8 mouse cellular contexts compared by ENCODE assay signal in the genomic region with DNA sequence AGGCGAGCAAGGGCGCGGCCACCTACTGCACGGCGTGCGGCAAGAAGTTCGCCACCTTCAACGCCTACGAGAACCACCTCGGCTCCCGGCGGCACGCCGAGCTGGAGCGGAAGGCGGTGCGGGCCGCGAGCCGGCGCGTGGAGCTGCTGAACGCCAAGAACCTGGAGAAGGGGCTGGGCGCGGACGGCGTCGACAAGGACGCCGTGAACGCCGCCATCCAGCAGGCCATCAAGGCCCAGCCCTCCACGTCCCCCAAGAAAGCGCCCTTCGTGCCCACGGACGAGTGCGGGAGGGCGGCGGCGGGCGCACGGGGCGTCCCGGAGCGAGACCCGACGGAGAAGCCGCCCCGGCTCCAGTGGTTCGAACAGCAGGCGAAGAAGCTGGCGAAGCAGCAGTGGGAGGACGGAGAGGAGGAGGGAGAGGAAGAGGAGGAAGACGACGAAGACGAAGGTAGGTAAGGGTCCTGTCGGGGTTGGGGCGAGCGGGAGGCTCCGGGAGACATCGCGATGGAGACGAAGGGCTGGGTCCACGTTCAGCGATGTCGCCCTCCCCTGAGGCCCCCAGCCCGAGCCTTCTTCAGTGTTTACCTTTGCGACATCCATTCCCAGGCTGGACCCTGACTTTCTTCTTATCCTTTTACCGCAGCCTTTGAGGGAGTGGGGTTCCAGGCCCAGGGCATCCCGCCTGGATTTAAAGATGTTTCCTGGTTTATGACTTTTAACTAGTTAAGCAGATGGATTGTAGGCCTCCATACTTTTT. TPM values are rescaled to one million over a fixed set of nuclear protein-coding genes. Genes with fewer than 3 reads are reported as not detected.
A peak's percentile ranks its signal among the peaks of the same experiment; 100 is the strongest.
DNase-seq lines count a peak whose midpoint lies in the region; ATAC-seq and TF ChIP-seq lines count a peak whose summit lies in the region.

No protein-coding gene starts in this region.

- peak overlapping the region; percentile 86 to 88 for H3K4me3 ChIP-seq in heart, embryonic 14.5 days (ENCODE audit: control insufficient read depth in 1 of 2, insufficient read depth in 1 of 2, low read depth in 1 of 2, low read length in 2 of 2)
- H3K4me3 ChIP-seq in ES-Bruce4 (ENCODE audit: low read depth, low read length) = peak overlapping the region; percentile 83
- H3K4me3 ChIP-seq in embryonic facial prominence, embryonic 14.5 days (ENCODE audit: low read depth, low read length) = peak overlapping the region; percentile 98
- H3K4me3 ChIP-seq in intestine, embryonic 15.5 days (replicated peaks) = peak overlapping the region; percentile 80
- peak overlapping the region; percentile 99 for H3K4me3 ChIP-seq in midbrain, embryonic 12.5 days

- no peak for TF ChIP-seq EP300 in ES-Bruce4 (IDR thresholded peaks at IDR 0.05; ENCODE audit: insufficient read depth, low read depth, low read length)

- no peak for DNase-seq in heart, adult 8-10 months (ENCODE audit: low spot score)
- DNase-seq in embryonic facial prominence, embryonic 14.5 days (ENCODE audit: low spot score) = no peak
- DNase-seq in urinary bladder, postnatal 25 days (ENCODE audit: low spot score) = no peak
- no peak for DNase-seq in urinary bladder, postnatal 14 days (ENCODE audit: low spot score)

- H3K4me1 ChIP-seq in heart, embryonic 14.5 days (ENCODE audit: control insufficient read depth in 2 of 2, insufficient read depth in 2 of 2, low read length in 2 of 2) = peaks cover 2 to 14% of the 10 kb centered on the region in 2 experiments; a peak in 2 of 4 replicates
- no peaks in the 10 kb centered on the region for H3K4me1 ChIP-seq in ES-Bruce4 (ENCODE audit: control insufficient read depth, insufficient read depth, low read length)
- H3K4me1 ChIP-seq in embryonic facial prominence, embryonic 14.5 days (ENCODE audit: control insufficient read depth, insufficient read depth, low read length) = peaks cover 10% of the 10 kb centered on the region; the same call in 1 of the 2 replicates
- H3K4me1 ChIP-seq in intestine, embryonic 15.5 days (replicated peaks) = peaks cover 8% of the 10 kb centered on the region
- H3K4me1 ChIP-seq in midbrain, embryonic 12.5 days = peaks cover 15% of the 10 kb centered on the region

- ATAC-seq in heart, embryonic 14.5 days (ENCODE audit: insufficient number of reproducible peaks, insufficient read depth, low FRiP score, low read depth) = no peak; the same call in 1 of the 2 replicates
- ATAC-seq in embryonic facial prominence, embryonic 14.5 days (ENCODE audit: low read depth) = no peak; the same call in 1 of the 2 replicates
- ATAC-seq in intestine, embryonic 15.5 days = peak; percentile 7
- no peak for ATAC-seq in midbrain, embryonic 12.5 days (ENCODE audit: low FRiP score, low read depth)

- peak overlapping the region; percentile 65 to 89 for H3K27ac ChIP-seq in heart, embryonic 14.5 days (replicated peaks in 1 of 2; ENCODE audit: control insufficient read depth in 1 of 2, insufficient read depth in 1 of 2, low read depth in 2 of 2, low read length in 2 of 2)
- no peak overlapping the region for H3K27ac ChIP-seq in ES-Bruce4 (ENCODE audit: insufficient read depth, low read length)
- H3K27ac ChIP-seq in embryonic facial prominence, embryonic 14.5 days (replicated peaks; ENCODE audit: low read depth, low read length) = peak overlapping the region; percentile 92
- peak overlapping the region; percentile 93 for H3K27ac ChIP-seq in intestine, embryonic 15.5 days
- peak overlapping the region; percentile 87 for H3K27ac ChIP-seq in midbrain, embryonic 12.5 days (replicated peaks)

- H3K9ac ChIP-seq in heart, embryonic 14.5 days (ENCODE audit: low read length) = peak overlapping the region; percentile 95
- peak overlapping the region; percentile 82 for H3K9ac ChIP-seq in ES-Bruce4 (ENCODE audit: low read depth, poor library complexity, severe bottlenecking)
- H3K9ac ChIP-seq in embryonic facial prominence, embryonic 14.5 days (ENCODE audit: low read depth, low read length) = peak overlapping the region; percentile 92
- peak overlapping the region; percentile 91 for H3K9ac ChIP-seq in intestine, embryonic 15.5 days
- peak overlapping the region; percentile 85 for H3K9ac ChIP-seq in midbrain, embryonic 12.5 days (replicated peaks)

- H3K4me2 ChIP-seq in heart, embryonic 14.5 days (ENCODE audit: low read length) = peak overlapping the region; percentile 94
- H3K4me2 ChIP-seq in embryonic facial prominence, embryonic 14.5 days (ENCODE audit: low read depth, low read length) = peak overlapping the region; percentile 81
- H3K4me2 ChIP-seq in intestine, embryonic 15.5 days (replicated peaks) = peak overlapping the region; percentile 65
- H3K4me2 ChIP-seq in midbrain, embryonic 12.5 days (replicated peaks) = peak overlapping the region; percentile 97

- under 1% methylated on average over 65 of the region's 71 CpGs for WGBS in heart, embryonic 14.5 days
- 0% methylated on average over 46 of the region's 71 CpGs for WGBS in embryonic facial prominence, embryonic 14.5 days
- under 1% methylated on average over 71 of the region's 71 CpGs for WGBS in intestine, embryonic 15.5 days
- under 1% methylated on average over 68 of the region's 71 CpGs for WGBS in midbrain, embryonic 12.5 days

- peaks cover 39% of the 10 kb centered on the region for H3K36me3 ChIP-seq in heart, embryonic 14.5 days (ENCODE audit: control insufficient read depth, insufficient read depth, low read length)
- H3K36me3 ChIP-seq in ES-Bruce4 (ENCODE audit: control insufficient read depth, insufficient read depth, low read length, poor library complexity, severe bottlenecking) = peaks cover 27% of the 10 kb centered on the region
- peaks cover 32% of the 10 kb centered on the region for H3K36me3 ChIP-seq in embryonic facial prominence, embryonic 14.5 days (ENCODE audit: control insufficient read depth, insufficient read depth, low read length)
- H3K36me3 ChIP-seq in intestine, embryonic 15.5 days = peaks cover 6% of the 10 kb centered on the region
- H3K36me3 ChIP-seq in midbrain, embryonic 12.5 days = peaks cover 26% of the 10 kb centered on the region

- TF ChIP-seq POLR2A in ES-Bruce4 (IDR thresholded peaks at IDR 0.05; ENCODE audit: insufficient read depth, low read length) = no peak

- H3K27me3 ChIP-seq in heart, embryonic 14.5 days (ENCODE audit: control insufficient read depth, insufficient read depth, low read length) = no peaks in the 10 kb centered on the region
- no peaks in the 10 kb centered on the region for H3K27me3 ChIP-seq in ES-Bruce4 (ENCODE audit: control insufficient read depth, insufficient read depth, low read length, poor library complexity, severe bottlenecking)
- H3K27me3 ChIP-seq in embryonic facial prominence, embryonic 14.5 days (replicated peaks; ENCODE audit: control insufficient read depth, insufficient read depth, low read length) = no peaks in the 10 kb centered on the region
- H3K27me3 ChIP-seq in intestine, embryonic 15.5 days (replicated peaks) = no peaks in the 10 kb centered on the region
- H3K27me3 ChIP-seq in midbrain, embryonic 12.5 days = no peaks in the 10 kb centered on the region

- no peak for TF ChIP-seq CTCF in ES-Bruce4 (IDR thresholded peaks at IDR 0.05; ENCODE audit: low read depth, low read length)

- no peaks in the 10 kb centered on the region for H3K9me3 ChIP-seq in heart, embryonic 14.5 days (ENCODE audit: control insufficient read depth, low read length)
- H3K9me3 ChIP-seq in ES-Bruce4 (replicated peaks; ENCODE audit: control insufficient read depth, insufficient read depth, low read length, poor library complexity, severe bottlenecking) = no peaks in the 10 kb centered on the region
- no peaks in the 10 kb centered on the region for H3K9me3 ChIP-seq in embryonic facial prominence, embryonic 14.5 days (ENCODE audit: control insufficient read depth, low read length)
- H3K9me3 ChIP-seq in intestine, embryonic 15.5 days = no peaks in the 10 kb centered on the region
- no peaks in the 10 kb centered on the region for H3K9me3 ChIP-seq in midbrain, embryonic 12.5 days

RNA-seq across cellular contexts. Expression of gene Zfp622, which starts 0.7 kb away (rescaled TPM):
- 17.7 and 24.4 TPM in 2 replicates for polyA plus RNA-seq in heart, embryonic 14.5 days (2014; fragmentation: Nextera tagmentation; extraction: Ambion mirVana)
- total RNA-seq in heart, adult 8-10 months (2022) = 10 to 100 TPM; 20.4 to 26.6 (median 24.4) TPM
- 70.8 and 71.3 TPM in 2 replicates for polyA plus RNA-seq in ES-Bruce4 (2011; ENCODE audit: insufficient read depth, insufficient read length, low read depth, missing spikeins)
- 29.9 and 30.5 TPM in 2 replicates for polyA plus RNA-seq in embryonic facial prominence, embryonic 14.5 days (2014; fragmentation: Nextera tagmentation; extraction: Ambion mirVana)
- 31.8 and 34.9 TPM in 2 replicates for polyA plus RNA-seq in intestine, embryonic 15.5 days (2015; fragmentation: Nextera tagmentation; extraction: Ambion mirVana)
- polyA plus RNA-seq in midbrain, embryonic 12.5 days (2016; fragmentation: Nextera tagmentation; extraction: Ambion mirVana) = 35.3 and 40.5 TPM in 2 replicates
